Mouse (Mus musculus) heart, adult 2 months (tissue): ENCODE measurements around the gene Kirrel3.

Experiments
- CTCF ChIP-seq: fragments of 200-600 bp; IDR thresholded peaks from 2 replicates; pipeline ENCODE4 v1.8.1; 2022; ENCODE audit warnings: antibody characterized with exemption, mild to moderate bottlenecking, moderate library complexity
- EP300 ChIP-seq: fragments of 200-500 bp; IDR thresholded peaks from 2 replicates; pipeline ENCODE4 v1.6.1; 2011; ENCODE audit warnings: low read depth, low read length, control low read depth; ENCODE audit not compliant: insufficient read depth
- POLR2A ChIP-seq: fragments of 200-500 bp; IDR thresholded peaks from 2 replicates; pipeline ENCODE4 v1.6.1; 2011; ENCODE audit warnings: mild to moderate bottlenecking, low read depth, low read length, control low read depth; ENCODE audit not compliant: insufficient read depth

- TF ChIP-seq CTCF (no peak), EP300 (no peak), POLR2A (no peak)
Observed at GRCm38 (mm10) chr9:34908040-34908439, 422.3 kb downstream of the Kirrel3 start.
